Mouse (Mus musculus) stomach, postnatal 0 days (tissue): Measurements from ENCODE around the gene Fam174b. TPM values are rescaled to one million over a fixed set of nuclear protein-coding genes. Genes with fewer than 3 reads are reported as not detected.

Experiments used
- ATAC-seq: fragments of 200-750 bp; cut with Nextera tagmentation; 2 replicates; pipeline ENCODE4 v1.8.0; 2017; ENCODE audit not compliant: low FRiP score, low TSS enrichment
- DNase-seq: peaks from one replicate; pipeline ENCODE4 v3.0.0-alpha.2; 2016; ENCODE audit warnings: low spot score
- H3K27ac ChIP-seq: fragments of 300-500 bp; sonication (generic); replicated peaks from 2 replicates; pipeline ENCODE4 v1.5.1; 2014; ENCODE audit warnings: mild to moderate bottlenecking, control low read depth
- H3K27me3 ChIP-seq: fragments of 300-500 bp; sonication (generic); 2 replicates; pipeline ENCODE4 v1.6.1; 2014; ENCODE audit warnings: low read length; ENCODE audit not compliant: control insufficient read depth, insufficient read depth
- H3K36me3 ChIP-seq: fragments of 300-500 bp; sonication (generic); 2 replicates; pipeline ENCODE4 v1.6.1; 2014; ENCODE audit warnings: low read length, mixed read lengths; ENCODE audit not compliant: control insufficient read depth, insufficient read depth
- H3K4me1 ChIP-seq: fragments of 300-500 bp; sonication (generic); replicated peaks from 2 replicates; pipeline ENCODE4 v1.6.1; 2014; ENCODE audit warnings: antibody characterized with exemption; ENCODE audit not compliant: control insufficient read depth, insufficient read depth
- H3K4me2 ChIP-seq: fragments of 300-500 bp; sonication (generic); replicated peaks from 2 replicates; pipeline ENCODE4 v1.6.1; 2014; ENCODE audit warnings: low read depth, mild to moderate bottlenecking, control low read depth, moderate library complexity
- H3K4me3 ChIP-seq: fragments of 300-500 bp; sonication (generic); 2 replicates; pipeline ENCODE4 v1.5.1; 2014; ENCODE audit warnings: low read depth, low read length, control low read depth
- H3K9ac ChIP-seq: fragments of 300-500 bp; sonication (generic); 2 replicates; pipeline ENCODE4 v1.6.1; 2014; ENCODE audit warnings: mild to moderate bottlenecking, low read length, control low read depth, mixed read lengths
- H3K9me3 ChIP-seq: fragments of 300-500 bp; sonication (generic); 2 replicates; pipeline ENCODE4 v1.6.1; 2016; ENCODE audit warnings: low read length; ENCODE audit not compliant: control insufficient read depth
- CTCF ChIP-seq: IDR thresholded peaks from 2 replicates; pipeline ENCODE4 v1.5.1; 2016; ENCODE audit warnings: antibody characterized with exemption, low read depth, mild to moderate bottlenecking, moderate library complexity
- EP300 ChIP-seq: optimal IDR thresholded peaks from 2 replicates; pipeline ENCODE3; 2016; ENCODE audit warnings: antibody characterized with exemption
- WGBS: fragments of 180-500 bp; shearing (Covaris S2); extraction: QIAGEN DNeasy Blood & Tissue Kit; methylation state at CpG from one replicate; pipeline ENCODE4 v1.1.7; 2014; 5-methylcytosine and 5-hydroxymethylcytosine counted together
- polyA plus RNA-seq: library from polyadenylated mRNA; unstranded; fragments of >200 nt; fragmentation: Nextera tagmentation; extraction: Ambion mirVana; gene quantifications from 2 replicates; pipeline ENCODE4 v1.2.1, GENCODE M21; 2015

The Fam174b gene
- polyA plus RNA-seq, 1 experiment from 2014 or later = 48.6 TPM

DNA sequence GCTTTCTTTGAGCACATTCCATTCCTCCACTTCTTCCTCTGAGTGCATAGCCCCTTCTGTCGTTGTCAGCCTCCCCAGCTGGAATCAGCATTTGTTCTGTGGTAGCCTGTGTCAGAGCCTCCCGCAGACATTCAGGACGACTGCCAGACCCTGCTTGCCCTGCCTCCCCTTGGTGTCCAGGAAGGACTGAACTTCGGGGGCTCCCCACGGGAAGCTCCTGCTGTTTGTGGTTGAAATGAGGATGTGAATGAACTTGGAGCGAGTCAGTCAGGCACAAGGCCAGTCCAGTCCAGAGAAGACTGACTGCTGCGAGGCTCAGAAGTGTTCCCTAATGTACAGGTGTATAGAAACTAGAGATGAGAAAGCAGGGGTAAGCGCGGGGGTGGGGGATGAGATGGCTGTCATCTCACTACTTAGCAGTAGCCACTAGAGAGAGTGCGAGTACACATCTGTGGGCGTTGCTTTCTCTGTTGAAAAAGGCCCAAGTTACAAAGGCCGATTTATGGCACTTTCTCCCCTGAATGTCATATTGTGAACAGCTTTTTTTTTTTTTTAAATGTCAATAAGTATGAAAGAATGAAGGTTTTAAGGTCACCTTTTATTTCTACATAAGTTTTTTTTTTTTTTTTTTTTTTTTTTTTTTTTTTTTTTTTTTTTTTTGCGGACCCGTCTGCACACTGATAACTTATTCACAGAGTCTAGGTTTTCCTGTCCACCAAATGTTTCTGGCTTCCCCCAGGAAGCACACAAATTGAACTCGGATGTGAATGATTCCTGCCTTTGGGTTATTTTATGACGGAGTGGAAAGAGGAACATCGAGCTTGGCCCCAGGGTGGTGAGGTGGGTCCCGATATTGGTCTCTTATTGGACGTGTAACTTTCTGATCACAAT is 31.5 kb downstream of the Fam174b start:
- Histone ChIP-seq H3K9ac (no peak overlapping the region), H3K36me3 (no peaks in the 10 kb centered on the region), H3K4me2 (peak overlapping the region; percentile 25; the same call in 1 of the 2 replicates), H3K4me3 (no peak overlapping the region), H3K9me3 (no peaks in the 10 kb centered on the region), H3K4me1 (no peaks in the 10 kb centered on the region), H3K27ac (0 out of 2 replicates have a peak overlapping the region, but pooled peaks have one; percentile 8), H3K27me3 (no peaks in the 10 kb centered on the region)
- WGBS = 42% methylated on average over 19 of the region's 19 CpGs
- ATAC-seq (no peak), DNase-seq (no peak)
- TF ChIP-seq EP300 = no peak
- TF ChIP-seq CTCF = peak; percentile 35; the same call in 1 of the 2 replicates

DNA sequence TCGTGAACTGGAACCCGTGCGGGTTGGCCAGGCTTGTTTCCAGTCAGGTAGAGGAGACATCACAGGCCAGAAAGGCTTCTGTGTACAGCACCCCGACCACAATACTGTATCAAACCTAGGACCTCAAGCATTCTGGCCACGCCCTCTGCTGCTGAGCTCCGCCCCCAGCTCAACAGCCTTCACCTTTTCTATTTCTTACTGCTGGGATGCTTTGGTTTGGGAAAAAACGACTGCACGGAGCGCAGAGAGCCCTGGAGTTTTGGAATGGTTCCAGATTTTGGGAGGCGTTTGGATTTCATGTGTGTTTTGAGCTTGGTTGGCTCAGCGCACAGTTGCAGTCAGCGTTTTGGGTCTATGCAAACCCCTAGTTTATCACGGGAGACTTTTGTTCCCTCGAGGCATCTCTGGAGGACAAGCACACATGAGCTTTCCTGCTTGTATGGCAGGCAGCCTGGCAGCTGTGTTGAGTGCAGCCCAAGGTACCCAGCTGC is 32.2 kb downstream of the Fam174b start:
- H3K9me3 ChIP-seq = no peaks in the 10 kb centered on the region
- no peak overlapping the region for H3K27ac ChIP-seq
- no peak overlapping the region for H3K4me3 ChIP-seq
- no peaks in the 10 kb centered on the region for H3K27me3 ChIP-seq
- no peak overlapping the region for H3K9ac ChIP-seq
- no peak for TF ChIP-seq EP300
- TF ChIP-seq CTCF = no peak
- no peak overlapping the region for H3K4me2 ChIP-seq
- H3K4me1 ChIP-seq = no peaks in the 10 kb centered on the region
- peak; percentile 35 for DNase-seq
- 0 out of 2 replicates have a peak, but pooled peaks have one; percentile 22 for ATAC-seq
- no peaks in the 10 kb centered on the region for H3K36me3 ChIP-seq
- 47% methylated on average over 14 of the region's 14 CpGs for WGBS

DNA sequence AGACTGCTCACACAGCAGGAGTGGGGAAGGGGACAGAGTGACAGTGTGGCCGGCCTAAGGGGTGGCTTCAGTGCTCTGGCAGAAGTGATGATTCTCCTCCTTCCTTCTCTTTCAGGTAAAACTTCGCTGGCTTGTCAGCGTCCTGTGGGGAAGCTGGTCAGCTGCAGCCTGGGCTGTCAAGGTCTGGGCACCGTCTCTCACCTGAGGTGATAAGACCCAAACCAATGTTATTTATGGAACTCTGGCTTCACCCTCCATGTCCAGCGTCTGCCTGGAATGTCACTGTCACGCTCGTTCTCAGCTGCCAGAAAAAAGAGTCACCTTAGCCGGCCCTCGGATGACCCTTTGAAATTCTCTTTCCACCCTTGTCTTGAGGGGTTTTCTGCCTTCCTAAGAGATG is 34.7 kb downstream of the Fam174b start:
- Histone ChIP-seq H3K4me1 (no peaks in the 10 kb centered on the region), H3K27ac (no peak overlapping the region), H3K9ac (no peak overlapping the region), H3K9me3 (no peaks in the 10 kb centered on the region), H3K27me3 (no peaks in the 10 kb centered on the region), H3K36me3 (no peaks in the 10 kb centered on the region), H3K4me3 (no peak overlapping the region), H3K4me2 (no peak overlapping the region)
- DNase-seq (no peak), ATAC-seq (no peak)
- 79% methylated on average over 9 of the region's 9 CpGs for whole genome bisulfite sequencing
- TF ChIP-seq EP300 = no peak
- TF ChIP-seq CTCF = no peak

DNA sequence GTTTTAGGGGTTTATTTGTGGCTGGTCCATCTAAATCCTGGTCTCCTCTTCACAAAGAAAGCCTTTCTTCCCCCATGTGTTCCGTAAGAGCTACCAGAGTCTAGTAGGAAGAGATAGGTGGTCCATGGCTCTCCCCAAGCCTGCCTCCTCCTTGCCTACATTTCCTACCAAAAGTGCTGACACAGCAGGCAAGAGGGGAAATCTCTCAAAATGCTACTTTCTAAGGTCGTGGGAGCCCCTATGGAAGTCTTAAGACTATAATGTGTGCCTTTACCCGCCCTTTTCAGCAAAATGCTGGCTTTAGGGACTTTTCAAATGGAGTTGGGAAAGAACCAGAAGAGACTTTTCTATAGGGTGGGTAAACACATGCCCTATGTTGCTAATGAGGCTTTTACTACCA is 37.7 kb downstream of the Fam174b start:
- H3K27me3 ChIP-seq = no peaks in the 10 kb centered on the region
- no peak overlapping the region for H3K9ac ChIP-seq
- no peaks in the 10 kb centered on the region for H3K4me1 ChIP-seq
- no peak for TF ChIP-seq EP300
- no peak for TF ChIP-seq CTCF
- no peak overlapping the region for H3K4me2 ChIP-seq
- no peak for DNase-seq
- no peak overlapping the region for H3K4me3 ChIP-seq
- no peaks in the 10 kb centered on the region for H3K36me3 ChIP-seq
- ATAC-seq = no peak
- H3K9me3 ChIP-seq = no peaks in the 10 kb centered on the region
- WGBS = 79% methylated on average over 3 of the region's 3 CpGs
- no peak overlapping the region for H3K27ac ChIP-seq

DNA sequence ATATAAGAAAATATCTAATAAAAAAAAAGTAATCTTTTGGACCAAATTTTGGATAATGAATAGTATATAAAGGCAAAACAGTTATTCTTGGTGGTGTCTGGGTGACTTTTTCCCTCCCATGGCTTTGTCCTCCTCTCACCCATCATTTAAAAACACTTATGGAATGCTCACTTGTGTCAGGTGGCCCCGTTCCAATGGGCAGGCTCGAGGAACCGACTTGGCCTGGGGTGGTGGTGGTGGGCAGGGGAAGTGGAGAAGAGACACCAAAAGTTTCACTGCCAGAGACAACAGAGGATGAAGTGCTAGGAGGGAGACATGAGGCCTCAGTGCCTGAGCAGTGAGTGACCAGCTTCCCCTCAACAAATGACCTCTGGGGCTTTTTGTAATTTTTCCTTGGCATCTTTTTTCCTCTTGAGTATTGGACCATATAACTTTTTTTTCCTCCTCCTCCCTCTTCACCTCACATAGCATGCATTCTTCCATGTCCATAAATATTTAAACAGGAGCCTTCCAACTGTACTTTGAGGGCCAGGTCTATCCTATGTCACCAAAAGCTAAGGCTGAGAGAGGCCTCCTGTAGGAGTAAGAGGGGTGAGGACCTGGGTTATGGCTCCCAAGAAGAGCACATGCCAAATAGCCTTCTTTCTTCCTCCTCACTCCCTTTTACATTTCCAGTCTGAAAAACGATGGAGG is 44.8 kb downstream of the Fam174b start:
- no peak overlapping the region for H3K9ac ChIP-seq
- no peak for ATAC-seq
- H3K36me3 ChIP-seq = no peaks in the 10 kb centered on the region
- H3K4me1 ChIP-seq = no peaks in the 10 kb centered on the region
- H3K4me2 ChIP-seq = no peak overlapping the region
- TF ChIP-seq CTCF (no peak), EP300 (no peak)
- H3K9me3 ChIP-seq = no peaks in the 10 kb centered on the region
- H3K4me3 ChIP-seq = no peak overlapping the region
- H3K27ac ChIP-seq = no peak overlapping the region
- H3K27me3 ChIP-seq = no peaks in the 10 kb centered on the region
- 80% methylated on average over 4 of the region's 4 CpGs for WGBS
- no peak for DNase-seq
